14 mouse cellular contexts compared by ENCODE assay signal in the genomic region with DNA sequence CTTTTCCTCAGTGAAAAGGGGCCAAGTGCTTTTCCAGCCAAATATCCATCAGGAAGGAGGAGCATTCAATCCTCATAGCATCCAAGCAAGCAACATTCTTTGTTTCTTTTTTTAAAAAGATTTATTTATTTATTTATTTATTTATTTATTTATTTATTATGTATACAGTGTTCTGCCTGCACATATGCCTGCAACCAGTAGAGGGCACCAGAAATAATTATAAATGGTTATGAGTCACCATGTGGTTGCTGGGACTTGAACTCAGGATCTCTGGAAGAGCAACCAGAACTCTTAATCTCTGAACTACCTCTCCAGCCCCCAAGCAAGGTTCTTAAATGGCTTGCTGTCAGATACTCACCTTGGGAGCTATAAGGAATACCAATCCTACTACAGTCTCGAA.
DNase-seq lines count a peak whose midpoint lies in the region; ATAC-seq and TF ChIP-seq lines count a peak whose summit lies in the region.
"Had no signal": no experiment of that assay in that cellular context is flagged by ENCODE, and none has a peak within 500 bp of the region (broad histone marks: within the 10 kb centered on the region; RNA-seq: fewer than 3 reads in every experiment).

No protein-coding gene starts in this region.

- peaks cover 6% of the 10 kb centered on the region; the same call in 1 of the 2 replicates for H3K4me1 ChIP-seq in liver, postnatal 0 days (ENCODE audit: insufficient read depth)
- H3K4me1 ChIP-seq in liver, embryonic 11.5 days (replicated peaks; ENCODE audit: control insufficient read depth, insufficient read depth, low read length), result no peaks in the 10 kb centered on the region
- H3K4me1 ChIP-seq in E14TG2a.4 (replicated peaks; ENCODE audit: low read depth, low read length), result peaks cover 5% of the 10 kb centered on the region
- H3K4me1 ChIP-seq in embryonic facial prominence, embryonic 14.5 days (ENCODE audit: control insufficient read depth, insufficient read depth, low read length), result 0 out of 2 replicates have a peak, but pooled peaks cover 4% of the 10 kb centered on the region
- H3K4me1 ChIP-seq: heart, embryonic 15.5 days; neural tube, embryonic 12.5 days had no signal

- peaks cover 23% of the 10 kb centered on the region for H3K36me3 ChIP-seq in liver, postnatal 0 days (replicated peaks; ENCODE audit: insufficient read depth, low read length)
- H3K36me3 ChIP-seq in liver, embryonic 11.5 days (ENCODE audit: control insufficient read depth, insufficient read depth, low read length), result peaks cover 2% of the 10 kb centered on the region; the same call in 1 of the 2 replicates
- peaks cover 6% of the 10 kb centered on the region; the same call in 1 of the 2 replicates for H3K36me3 ChIP-seq in E14TG2a.4 (ENCODE audit: insufficient read depth, low read length)
- peaks cover 70% of the 10 kb centered on the region for H3K36me3 ChIP-seq in embryonic facial prominence, embryonic 14.5 days (ENCODE audit: control insufficient read depth, insufficient read depth, low read length)

- H3K4me2 ChIP-seq in liver, postnatal 0 days (ENCODE audit: low read depth, low read length), result no peak overlapping the region
- H3K4me2 ChIP-seq in liver, embryonic 11.5 days, result no peak overlapping the region
- no peak overlapping the region for H3K4me2 ChIP-seq in embryonic facial prominence, embryonic 14.5 days (ENCODE audit: low read depth, low read length)
- H3K4me2 ChIP-seq: heart, embryonic 15.5 days; liver, embryonic 15.5 days; neural tube, embryonic 12.5 days had no signal

- DNase-seq in gastrocnemius, adult 2 months, result no peak
- DNase-seq in gastrocnemius, adult 8-10 months (ENCODE audit: low spot score in 2 of 2), result no peak
- DNase-seq in liver, postnatal 0 days, result no peak
- no peak for DNase-seq in liver, embryonic 11.5 days (ENCODE audit: low spot score)
- DNase-seq in embryonic facial prominence, embryonic 14.5 days (ENCODE audit: low spot score), result peak; percentile 9
- DNase-seq in frontal cortex, postnatal 14 days (ENCODE audit: low spot score in 2 of 2), result no peak
- DNase-seq in kidney, postnatal 25 days, result no peak
- DNase-seq: gastrocnemius, postnatal 10 days; kidney, postnatal 36 days had no signal

- H3K27ac ChIP-seq in gastrocnemius, adult 2 months, result no peak overlapping the region
- no peak overlapping the region for H3K27ac ChIP-seq in liver, postnatal 0 days (ENCODE audit: low read depth)
- no peak overlapping the region for H3K27ac ChIP-seq in liver, embryonic 11.5 days (ENCODE audit: low read depth, low read length)
- no peak overlapping the region for H3K27ac ChIP-seq in embryonic facial prominence, embryonic 14.5 days (replicated peaks; ENCODE audit: low read depth, low read length)
- H3K27ac ChIP-seq: heart, embryonic 15.5 days; liver, embryonic 15.5 days; neural tube, embryonic 12.5 days had no signal

- peak; percentile 50 for TF ChIP-seq CTCF in gastrocnemius, adult 2 months (IDR thresholded peaks at IDR 0.05)
- TF ChIP-seq CTCF in liver, postnatal 0 days (IDR thresholded peaks at IDR 0.05; ENCODE audit: low read depth), result peak; percentile 38
- TF ChIP-seq CTCF in E14TG2a.4 (conservative IDR thresholded peaks at IDR 0.05; ENCODE audit: low read length), result peak; percentile 43

- no peaks in the 10 kb centered on the region for H3K27me3 ChIP-seq in liver, postnatal 0 days (ENCODE audit: insufficient read depth, low read length)
- no peaks in the 10 kb centered on the region for H3K27me3 ChIP-seq in liver, embryonic 11.5 days (replicated peaks; ENCODE audit: control insufficient read depth, insufficient read depth, low read length)
- no peaks in the 10 kb centered on the region for H3K27me3 ChIP-seq in E14TG2a.4 (ENCODE audit: insufficient read depth, low read length)
- H3K27me3 ChIP-seq in embryonic facial prominence, embryonic 14.5 days (replicated peaks; ENCODE audit: control insufficient read depth, insufficient read depth, low read length), result no peaks in the 10 kb centered on the region
- H3K27me3 ChIP-seq: heart, embryonic 15.5 days; liver, embryonic 15.5 days; neural tube, embryonic 12.5 days had no signal

- intact Hi-C loops in gastrocnemius, adult 2 months (cut with DNase I), result no loop called here

- no peak for ATAC-seq in liver, postnatal 0 days
- no peak for ATAC-seq in liver, embryonic 11.5 days (replicated peaks; ENCODE audit: low FRiP score)
- no peak for ATAC-seq in embryonic facial prominence, embryonic 14.5 days (ENCODE audit: low read depth)
- ATAC-seq: inflammation-experienced regulatory T-cells, adult 6 months had no signal

- no peaks in the 10 kb centered on the region for H3K9me3 ChIP-seq in liver, postnatal 0 days (ENCODE audit: low read length)
- no peaks in the 10 kb centered on the region for H3K9me3 ChIP-seq in liver, embryonic 11.5 days (ENCODE audit: control insufficient read depth, low read length)
- H3K9me3 ChIP-seq in E14TG2a.4 (ENCODE audit: low read length), result no peaks in the 10 kb centered on the region
- no peaks in the 10 kb centered on the region for H3K9me3 ChIP-seq in embryonic facial prominence, embryonic 14.5 days (ENCODE audit: control insufficient read depth, low read length)
- H3K9me3 ChIP-seq: liver, embryonic 15.5 days; neural tube, embryonic 12.5 days had no signal

- 91% methylated on average over 1 of the region's 1 CpGs for WGBS in liver, postnatal 0 days (ENCODE audit: insufficient replicate concordance)
- WGBS in liver, embryonic 11.5 days, result 95% methylated on average over 1 of the region's 1 CpGs
- 90% methylated on average over 1 of the region's 1 CpGs for WGBS in embryonic facial prominence, embryonic 14.5 days

- TF ChIP-seq EP300 in liver, postnatal 0 days (IDR thresholded peaks at IDR 0.05; ENCODE audit: low read depth), result no peak

- H3K9ac ChIP-seq in liver, postnatal 0 days (replicated peaks), result no peak overlapping the region
- no peak overlapping the region for H3K9ac ChIP-seq in liver, embryonic 11.5 days (ENCODE audit: low read depth, low read length)
- H3K9ac ChIP-seq in embryonic facial prominence, embryonic 14.5 days (ENCODE audit: low read depth, low read length), result no peak overlapping the region
- H3K9ac ChIP-seq: heart, embryonic 15.5 days; liver, embryonic 15.5 days; neural tube, embryonic 12.5 days had no signal

- H3K4me3 ChIP-seq in gastrocnemius, adult 2 months, result no peak overlapping the region
- H3K4me3 ChIP-seq in liver, postnatal 0 days (ENCODE audit: low read depth, low read length), result no peak overlapping the region
- H3K4me3 ChIP-seq in liver, embryonic 11.5 days (ENCODE audit: low read depth, low read length), result no peak overlapping the region
- no peak overlapping the region for H3K4me3 ChIP-seq in E14TG2a.4 (replicated peaks; ENCODE audit: low read length)
- no peak overlapping the region for H3K4me3 ChIP-seq in embryonic facial prominence, embryonic 14.5 days (ENCODE audit: low read depth, low read length)
- H3K4me3 ChIP-seq: heart, embryonic 15.5 days; liver, embryonic 15.5 days; neural tube, embryonic 12.5 days had no signal
